ENCODE assay signal across 8 mouse cellular contexts in the genomic region with DNA sequence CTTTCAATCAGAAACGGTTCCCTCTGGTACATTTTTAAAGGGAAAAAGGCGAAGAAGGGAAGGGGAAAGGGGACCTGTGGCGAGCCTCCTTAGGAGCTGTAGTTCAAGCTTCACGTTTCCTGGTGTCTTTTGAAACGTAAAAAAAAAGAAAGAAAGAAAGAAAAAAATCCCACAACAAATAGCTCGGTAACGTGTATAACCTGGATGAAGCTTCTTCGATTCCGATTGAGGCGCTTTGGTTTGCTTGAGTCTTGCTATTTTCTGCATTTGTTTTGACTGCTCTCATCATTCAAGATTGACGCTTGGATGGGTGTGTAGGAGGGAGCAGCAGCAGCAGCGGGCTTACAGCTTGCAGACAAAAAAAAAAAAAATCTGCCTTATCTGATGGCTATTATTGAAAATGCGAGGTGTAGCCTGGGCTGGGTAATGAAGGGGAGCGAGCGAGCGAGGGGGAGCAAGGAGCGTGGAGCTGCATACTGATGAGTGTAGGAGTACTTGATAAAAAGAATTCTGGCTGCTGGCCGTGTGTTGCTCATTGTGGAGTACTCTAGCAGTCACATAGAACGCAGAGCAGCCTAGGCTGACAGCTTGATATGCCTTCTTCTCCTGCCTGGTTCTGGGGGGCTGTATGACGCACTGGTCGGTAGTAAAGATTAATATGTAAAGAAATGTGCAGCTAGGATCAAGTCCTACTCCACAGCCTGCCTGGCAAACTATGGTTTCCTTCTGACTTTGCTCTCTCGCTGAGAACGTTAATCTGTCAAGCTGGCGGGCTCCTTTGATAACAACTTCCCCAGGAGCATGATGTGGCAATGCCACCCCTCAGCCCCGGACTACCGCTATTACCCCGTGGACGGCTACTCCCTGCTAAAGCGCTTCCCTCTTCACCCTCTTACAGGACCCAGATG.
DNase-seq lines count a peak whose midpoint lies in the region; ATAC-seq and TF ChIP-seq lines count a peak whose summit lies in the region.

No protein-coding gene starts in this region.

- H3K4me1 ChIP-seq in intestine, embryonic 14.5 days (replicated peaks; ENCODE audit: control insufficient read depth, insufficient read depth, low read length) = no peaks in the 10 kb centered on the region
- no peaks in the 10 kb centered on the region for H3K4me1 ChIP-seq in intestine, postnatal 0 days (replicated peaks; ENCODE audit: control insufficient read depth, insufficient read depth, low read length)
- H3K4me1 ChIP-seq in embryonic facial prominence, embryonic 13.5 days = 0 out of 2 replicates have a peak, but pooled peaks cover 5% of the 10 kb centered on the region
- peaks cover 4% of the 10 kb centered on the region; the same call in 1 of the 2 replicates for H3K4me1 ChIP-seq in hindbrain, embryonic 11.5 days (replicated peaks; ENCODE audit: control insufficient read depth, insufficient read depth, low read length)

- ATAC-seq in intestine, embryonic 14.5 days (replicated peaks; ENCODE audit: low FRiP score, low TSS enrichment, low read depth) = peak; percentile 43; the same call in 1 of the 2 replicates
- no peak for ATAC-seq in intestine, postnatal 0 days
- ATAC-seq in embryonic facial prominence, embryonic 13.5 days (ENCODE audit: insufficient number of reproducible peaks, insufficient read depth, low FRiP score, low TSS enrichment, low read depth) = peak; percentile 59; the same call in 1 of the 2 replicates
- peak; percentile 97 for ATAC-seq in hindbrain, embryonic 11.5 days (ENCODE audit: low FRiP score)

- H3K4me3 ChIP-seq in intestine, embryonic 14.5 days (ENCODE audit: low read depth, low read length) = no peak overlapping the region
- no peak overlapping the region; the same call in 1 of the 2 replicates for H3K4me3 ChIP-seq in intestine, postnatal 0 days (ENCODE audit: low read depth, low read length)
- peak overlapping the region; percentile 24 for H3K4me3 ChIP-seq in embryonic facial prominence, embryonic 13.5 days
- H3K4me3 ChIP-seq in hindbrain, embryonic 11.5 days (ENCODE audit: low read depth, low read length) = peak overlapping the region; percentile 25

- H3K36me3 ChIP-seq in intestine, embryonic 14.5 days (ENCODE audit: control insufficient read depth, insufficient read depth, low read length) = no peaks in the 10 kb centered on the region
- H3K36me3 ChIP-seq in intestine, postnatal 0 days (ENCODE audit: control insufficient read depth, insufficient read depth) = no peaks in the 10 kb centered on the region
- no peaks in the 10 kb centered on the region for H3K36me3 ChIP-seq in embryonic facial prominence, embryonic 13.5 days
- H3K36me3 ChIP-seq in hindbrain, embryonic 11.5 days (ENCODE audit: control insufficient read depth, insufficient read depth, low read length) = no peaks in the 10 kb centered on the region

- no peak for TF ChIP-seq CTCF in intestine, postnatal 0 days (IDR thresholded peaks at IDR 0.05; ENCODE audit: low read depth)

- H3K4me2 ChIP-seq in intestine, embryonic 14.5 days (ENCODE audit: low read length) = peak overlapping the region; percentile 40
- no peak overlapping the region for H3K4me2 ChIP-seq in intestine, postnatal 0 days (replicated peaks; ENCODE audit: low read depth)
- H3K4me2 ChIP-seq in embryonic facial prominence, embryonic 13.5 days = peak overlapping the region; percentile 50
- peak overlapping the region; percentile 49 for H3K4me2 ChIP-seq in hindbrain, embryonic 11.5 days (replicated peaks; ENCODE audit: low read depth, low read length)

- H3K27me3 ChIP-seq in intestine, embryonic 14.5 days (replicated peaks; ENCODE audit: control insufficient read depth, insufficient read depth, low read length) = no peaks in the 10 kb centered on the region
- no peaks in the 10 kb centered on the region for H3K27me3 ChIP-seq in intestine, postnatal 0 days (replicated peaks; ENCODE audit: control insufficient read depth, insufficient read depth, low read length)
- H3K27me3 ChIP-seq in embryonic facial prominence, embryonic 13.5 days = peaks cover 5% of the 10 kb centered on the region; the same call in 1 of the 2 replicates
- no peaks in the 10 kb centered on the region for H3K27me3 ChIP-seq in hindbrain, embryonic 11.5 days (ENCODE audit: control insufficient read depth, insufficient read depth, low read length)

- 33% methylated on average over 29 of the region's 29 CpGs for WGBS in intestine, embryonic 14.5 days
- 30% methylated on average over 29 of the region's 29 CpGs for WGBS in intestine, postnatal 0 days
- 36% methylated on average over 29 of the region's 29 CpGs for WGBS in embryonic facial prominence, embryonic 13.5 days
- 27% methylated on average over 29 of the region's 29 CpGs for WGBS in hindbrain, embryonic 11.5 days

- H3K9me3 ChIP-seq in intestine, embryonic 14.5 days (ENCODE audit: control insufficient read depth, low read length) = no peaks in the 10 kb centered on the region
- no peaks in the 10 kb centered on the region for H3K9me3 ChIP-seq in intestine, postnatal 0 days (ENCODE audit: control insufficient read depth)
- H3K9me3 ChIP-seq in embryonic facial prominence, embryonic 13.5 days = no peaks in the 10 kb centered on the region
- H3K9me3 ChIP-seq in hindbrain, embryonic 11.5 days (ENCODE audit: control insufficient read depth, low read length) = no peaks in the 10 kb centered on the region

- no peak overlapping the region for H3K9ac ChIP-seq in intestine, embryonic 14.5 days (ENCODE audit: low read length)
- no peak overlapping the region for H3K9ac ChIP-seq in intestine, postnatal 0 days (ENCODE audit: low read depth, low read length)
- H3K9ac ChIP-seq in embryonic facial prominence, embryonic 13.5 days = no peak overlapping the region
- H3K9ac ChIP-seq in hindbrain, embryonic 11.5 days (ENCODE audit: low read depth, low read length) = peak overlapping the region; percentile 37; the same call in 1 of the 2 replicates

- DNase-seq in intestine, embryonic 14.5 days (ENCODE audit: low spot score) = peak; percentile 56
- DNase-seq in hindbrain, embryonic 11.5 days (ENCODE audit: low spot score) = peak; percentile 67
- peak; percentile 48 to 74 for DNase-seq in left cerebral cortex, adult 18-20 months (ENCODE audit: low spot score in 2 of 2)
- DNase-seq in neural tube, embryonic 10.5 days (ENCODE audit: extremely low spot score, low spot score) = peak; percentile 29
- no peak for DNase-seq in thymus, adult 18-20 months
- DNase-seq in natural killer cell, adult 2 months (ENCODE audit: low spot score in 2 of 2) = no peak

- H3K27ac ChIP-seq in intestine, embryonic 14.5 days (ENCODE audit: low read depth) = no peak overlapping the region
- H3K27ac ChIP-seq in intestine, postnatal 0 days (ENCODE audit: low read depth, low read length) = no peak overlapping the region
- H3K27ac ChIP-seq in embryonic facial prominence, embryonic 13.5 days = no peak overlapping the region
- peak overlapping the region; percentile 65 for H3K27ac ChIP-seq in hindbrain, embryonic 11.5 days (ENCODE audit: low read depth, low read length)

Comparison
In these comparisons a context has a peak if more than half of its experiments do, and no peak if none do; other contexts are left out.
1. DNase-seq: peak in intestine, embryonic 14.5 days (single experiment), hindbrain, embryonic 11.5 days (single experiment), left cerebral cortex, adult 18-20 months (2 of 2) and neural tube, embryonic 10.5 days (single experiment); none in thymus, adult 18-20 months (0 of 2) and natural killer cell, adult 2 months (0 of 2).
2. H3K4me3 ChIP-seq: peak in embryonic facial prominence, embryonic 13.5 days (single experiment) and hindbrain, embryonic 11.5 days (single experiment); none in intestine, embryonic 14.5 days (single experiment) and intestine, postnatal 0 days (single experiment).